Mouse (Mus musculus): ENCODE data around the gene Ube2cbp. TPM values are rescaled to one million over a fixed set of nuclear protein-coding genes. Genes with fewer than 3 reads are reported as not detected.

Gene Ube2cbp
- polyA plus RNA-seq, 1 experiment from 2014 or later: 8.8 TPM

- H3K27me3 ChIP-seq (ENCODE audit: insufficient read depth, poor library complexity, severe bottlenecking): no peaks in the 10 kb centered on the region
- no peak overlapping the region for H3K27ac ChIP-seq
- DNase-seq (ENCODE audit: low spot score): no peak
- no peaks in the 10 kb centered on the region for H3K4me1 ChIP-seq (replicated peaks)
- no peaks in the 10 kb centered on the region for H3K36me3 ChIP-seq
- WGBS: 81% methylated on average over 6 of the region's 6 CpGs
- no peaks in the 10 kb centered on the region for H3K9me3 ChIP-seq
- H3K4me3 ChIP-seq: no peak overlapping the region
Measured at GRCm38 (mm10) chr9:86395785-86396184, 69.0 kb downstream of the Ube2cbp start.

DNA sequence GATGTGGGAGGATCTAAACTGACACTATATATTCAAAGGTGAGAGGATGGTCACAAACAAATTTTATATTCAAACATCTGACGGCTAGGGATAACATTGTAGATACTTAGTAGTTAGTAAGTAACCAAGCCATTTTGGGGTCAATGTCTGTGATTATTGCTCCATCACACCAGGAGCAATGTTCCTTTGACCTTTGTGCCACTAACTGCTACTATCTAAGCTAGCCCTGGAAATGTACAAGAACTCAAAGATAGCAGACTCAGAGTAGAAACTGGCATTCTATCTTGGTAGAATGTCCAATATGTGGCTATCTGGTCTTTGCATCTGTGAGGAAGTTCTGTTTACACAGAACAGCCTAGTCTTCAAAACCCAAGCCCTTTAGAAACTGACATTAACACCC is 69.7 kb downstream of the Ube2cbp start:
- Histone ChIP-seq H3K27ac (no peak overlapping the region), H3K4me1 (replicated peaks) (no peaks in the 10 kb centered on the region), H3K36me3 (no peaks in the 10 kb centered on the region), H3K4me3 (no peak overlapping the region), H3K27me3 (ENCODE audit: insufficient read depth, poor library complexity, severe bottlenecking) (no peaks in the 10 kb centered on the region), H3K9me3 (no peaks in the 10 kb centered on the region)
- 95% methylated on average over 1 of the region's 1 CpGs for WGBS
- DNase-seq (ENCODE audit: low spot score): no peak

GRCm38 (mm10) chr9:86393586-86394272 is 71.0 kb downstream of the Ube2cbp start:
- H3K36me3 ChIP-seq: no peaks in the 10 kb centered on the region
- DNase-seq (ENCODE audit: low spot score): no peak
- WGBS: 78% methylated on average over 8 of the region's 8 CpGs
- H3K27ac ChIP-seq: no peak overlapping the region
- H3K27me3 ChIP-seq (ENCODE audit: insufficient read depth, poor library complexity, severe bottlenecking): no peaks in the 10 kb centered on the region
- H3K4me3 ChIP-seq: no peak overlapping the region
- H3K9me3 ChIP-seq: no peaks in the 10 kb centered on the region
- no peaks in the 10 kb centered on the region for H3K4me1 ChIP-seq (replicated peaks)

DNA sequence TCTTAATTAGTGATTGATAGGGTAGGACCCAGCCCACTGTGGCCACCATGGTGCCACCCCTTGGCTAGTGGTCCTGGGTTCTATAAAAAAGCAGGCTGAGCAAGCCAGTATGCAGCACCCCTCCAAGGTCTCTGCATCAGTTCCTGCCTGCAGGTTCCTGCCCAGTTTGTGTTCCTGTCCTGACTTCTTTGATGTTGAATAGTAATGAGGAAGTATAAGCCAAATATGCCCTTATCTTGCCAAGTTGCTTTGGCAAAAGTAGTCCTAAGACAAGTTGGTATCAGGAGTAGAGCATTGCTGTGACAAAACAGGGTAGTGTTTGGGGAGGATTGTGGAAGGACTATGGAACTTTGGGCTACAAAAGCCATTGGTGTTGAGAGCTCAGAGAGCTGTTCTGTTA is 73.3 kb downstream of the Ube2cbp start:
- H3K27ac ChIP-seq: no peak overlapping the region
- H3K9me3 ChIP-seq: no peaks in the 10 kb centered on the region
- no peaks in the 10 kb centered on the region for H3K4me1 ChIP-seq (replicated peaks)
- H3K36me3 ChIP-seq: no peaks in the 10 kb centered on the region
- no peak overlapping the region for H3K4me3 ChIP-seq
- no peak for DNase-seq (ENCODE audit: low spot score)
- no peaks in the 10 kb centered on the region for H3K27me3 ChIP-seq (ENCODE audit: insufficient read depth, poor library complexity, severe bottlenecking)

- no peaks in the 10 kb centered on the region for H3K9me3 ChIP-seq
- no peaks in the 10 kb centered on the region for H3K27me3 ChIP-seq (ENCODE audit: insufficient read depth, poor library complexity, severe bottlenecking)
- H3K36me3 ChIP-seq: no peaks in the 10 kb centered on the region
- no peak for DNase-seq (ENCODE audit: low spot score)
- no peak overlapping the region for H3K4me3 ChIP-seq
- H3K27ac ChIP-seq: no peak overlapping the region
- H3K4me1 ChIP-seq (replicated peaks): no peaks in the 10 kb centered on the region
- WGBS: 71% methylated on average over 2 of the region's 2 CpGs
Measured at GRCm38 (mm10) chr9:86390713-86391112, 74.0 kb downstream of the Ube2cbp start.

- Histone ChIP-seq H3K36me3 (no peaks in the 10 kb centered on the region), H3K9me3 (no peaks in the 10 kb centered on the region), H3K4me1 (replicated peaks) (no peaks in the 10 kb centered on the region), H3K27me3 (ENCODE audit: insufficient read depth, poor library complexity, severe bottlenecking) (no peaks in the 10 kb centered on the region), H3K27ac (no peak overlapping the region), H3K4me3 (no peak overlapping the region)
- 72% methylated on average over 4 of the region's 4 CpGs for WGBS
- DNase-seq (ENCODE audit: low spot score): no peak
Measured at GRCm38 (mm10) chr9:86388538-86388937, 76.2 kb downstream of the Ube2cbp start.

DNA sequence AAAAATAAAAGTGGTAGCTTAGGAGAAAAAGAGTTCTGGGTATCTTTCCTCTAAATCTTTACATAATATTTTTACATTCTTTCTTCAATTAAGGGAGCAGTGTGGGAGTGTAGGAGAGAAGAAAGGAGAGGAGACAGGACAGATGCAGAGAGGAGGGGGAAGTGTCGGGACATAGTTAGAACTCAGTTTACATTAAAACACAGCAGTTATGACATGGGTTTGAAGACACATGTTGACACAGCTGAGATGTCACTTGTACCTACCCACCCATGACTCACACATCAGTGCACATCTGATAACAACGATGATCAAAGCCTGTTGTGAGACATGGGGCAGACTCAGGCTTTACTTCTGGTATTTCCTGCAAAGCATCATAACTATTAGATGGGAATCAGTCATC is 87.8 kb downstream of the Ube2cbp start:
- Histone ChIP-seq H3K9me3 (no peaks in the 10 kb centered on the region), H3K27me3 (ENCODE audit: insufficient read depth, poor library complexity, severe bottlenecking) (no peaks in the 10 kb centered on the region), H3K36me3 (no peaks in the 10 kb centered on the region), H3K4me1 (replicated peaks) (0 out of 2 replicates have a peak, but pooled peaks cover 6% of the 10 kb centered on the region), H3K4me3 (no peak overlapping the region), H3K27ac (no peak overlapping the region)
- DNase-seq (ENCODE audit: low spot score): no peak
- WGBS: 76% methylated on average over 2 of the region's 2 CpGs

GRCm38 (mm10) chr9:86372783-86373567 is 91.8 kb downstream of the Ube2cbp start:
- Histone ChIP-seq H3K36me3 (no peaks in the 10 kb centered on the region), H3K9me3 (no peaks in the 10 kb centered on the region), H3K4me1 (replicated peaks) (0 out of 2 replicates have a peak, but pooled peaks cover 6% of the 10 kb centered on the region), H3K27me3 (ENCODE audit: insufficient read depth, poor library complexity, severe bottlenecking) (no peaks in the 10 kb centered on the region), H3K27ac (peak overlapping the region; percentile 54; the same call in 1 of the 2 replicates), H3K4me3 (no peak overlapping the region)
- DNase-seq (ENCODE audit: low spot score): peak; percentile 3
- 56% methylated on average over 12 of the region's 12 CpGs for WGBS

GRCm38 (mm10) chr9:86369208-86369607 is 95.5 kb downstream of the Ube2cbp start:
- Histone ChIP-seq H3K27ac (no peak overlapping the region), H3K9me3 (no peaks in the 10 kb centered on the region), H3K27me3 (ENCODE audit: insufficient read depth, poor library complexity, severe bottlenecking) (no peaks in the 10 kb centered on the region), H3K4me3 (no peak overlapping the region), H3K4me1 (replicated peaks) (0 out of 2 replicates have a peak, but pooled peaks cover 6% of the 10 kb centered on the region), H3K36me3 (no peaks in the 10 kb centered on the region)
- no peak for DNase-seq (ENCODE audit: low spot score)
- 85% methylated on average over 4 of the region's 4 CpGs for WGBS

- H3K4me3 ChIP-seq: no peak overlapping the region
- H3K36me3 ChIP-seq: no peaks in the 10 kb centered on the region
- H3K27ac ChIP-seq: no peak overlapping the region; the same call in 1 of the 2 replicates
- no peaks in the 10 kb centered on the region for H3K4me1 ChIP-seq (replicated peaks)
- no peak for DNase-seq (ENCODE audit: low spot score)
- no peaks in the 10 kb centered on the region for H3K27me3 ChIP-seq (ENCODE audit: insufficient read depth, poor library complexity, severe bottlenecking)
- WGBS: 80% methylated on average over 9 of the region's 9 CpGs
- no peaks in the 10 kb centered on the region for H3K9me3 ChIP-seq
Measured at GRCm38 (mm10) chr9:86360536-86360935, 104.2 kb downstream of the Ube2cbp start.

DNA sequence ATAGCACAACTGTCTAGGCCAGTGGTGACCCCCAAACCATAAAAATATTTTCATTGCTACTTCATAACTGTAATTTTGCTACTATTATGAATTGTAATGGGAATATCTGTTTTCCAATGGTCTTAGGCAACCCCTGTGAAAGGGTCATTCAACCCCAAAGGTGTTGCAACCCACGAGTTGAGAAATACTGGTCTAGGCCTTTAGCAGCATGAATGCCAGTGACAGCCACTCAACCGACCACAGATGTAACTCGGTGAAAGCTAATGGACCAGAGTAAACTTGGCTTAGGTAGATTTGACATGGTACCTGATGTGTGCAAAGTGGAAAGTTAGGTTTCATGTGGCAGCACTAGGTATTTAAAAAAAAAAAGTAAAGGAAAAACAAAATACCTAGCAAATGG is 108.9 kb downstream of the Ube2cbp start:
- Histone ChIP-seq H3K4me1 (replicated peaks) (no peaks in the 10 kb centered on the region), H3K4me3 (no peak overlapping the region), H3K9me3 (no peaks in the 10 kb centered on the region), H3K27me3 (ENCODE audit: insufficient read depth, poor library complexity, severe bottlenecking) (no peaks in the 10 kb centered on the region), H3K27ac (no peak overlapping the region), H3K36me3 (no peaks in the 10 kb centered on the region)
- no peak for DNase-seq (ENCODE audit: low spot score)
- 88% methylated on average over 3 of the region's 3 CpGs for WGBS

GRCm38 (mm10) chr9:86351491-86351890 is 113.3 kb downstream of the Ube2cbp start:
- Histone ChIP-seq H3K27me3 (ENCODE audit: insufficient read depth, poor library complexity, severe bottlenecking) (no peaks in the 10 kb centered on the region), H3K4me1 (replicated peaks) (no peaks in the 10 kb centered on the region), H3K27ac (no peak overlapping the region), H3K4me3 (no peak overlapping the region), H3K9me3 (0 out of 2 replicates have a peak, but pooled peaks cover 4% of the 10 kb centered on the region), H3K36me3 (no peaks in the 10 kb centered on the region)
- DNase-seq (ENCODE audit: low spot score): no peak
- 86% methylated on average over 3 of the region's 3 CpGs for WGBS

GRCm38 (mm10) chr9:86336792-86337191 is 128.0 kb downstream of the Ube2cbp start:
- 93% methylated on average over 2 of the region's 2 CpGs for WGBS
- H3K27ac ChIP-seq: no peak overlapping the region
- DNase-seq (ENCODE audit: low spot score): no peak

More at GRCm38 (mm10) chr9:86336792-86337191, 128.0 kb downstream of the Ube2cbp start:
- Histone ChIP-seq H3K36me3 (no peaks in the 10 kb centered on the region), H3K27me3 (ENCODE audit: insufficient read depth, poor library complexity, severe bottlenecking) (no peaks in the 10 kb centered on the region), H3K4me3 (no peak overlapping the region), H3K9me3 (no peaks in the 10 kb centered on the region), H3K4me1 (replicated peaks) (no peaks in the 10 kb centered on the region)

Data from hindbrain, embryonic 10.5 days (tissue).